Mouse (Mus musculus) heart, embryonic 11.5 days (tissue): Measurements from ENCODE around the gene Bloc1s5. TPM values are rescaled to one million over a fixed set of nuclear protein-coding genes. Genes with fewer than 3 reads are reported as not detected.
"Not testable (repeated sequence)": the region's sequence is repeated elsewhere in the genome, so short reads cannot be mapped to it uniquely, and the experiment has no call there.

Source experiments
- ATAC-seq: fragments of 200-750 bp; cut with Nextera tagmentation; replicated peaks from 2 replicates; pipeline ENCODE4 v1.8.0; 2017; ENCODE audit warnings: moderate library complexity; ENCODE audit not compliant: insufficient number of reproducible peaks, low FRiP score, low TSS enrichment
- H3K27ac ChIP-seq: fragments of 300-500 bp; sonication (generic); 2 replicates; pipeline ENCODE4 v1.5.1; 2014; ENCODE audit warnings: mild to moderate bottlenecking, low read depth, low read length
- H3K27me3 ChIP-seq: fragments of 300-500 bp; sonication (generic); 2 replicates; pipeline ENCODE4 v1.6.1; 2014; ENCODE audit warnings: mild to moderate bottlenecking, low read length, mixed read lengths; ENCODE audit not compliant: control insufficient read depth, insufficient read depth
- H3K36me3 ChIP-seq: fragments of 300-500 bp; sonication (generic); 2 replicates; pipeline ENCODE4 v1.6.1; 2014; ENCODE audit warnings: mild to moderate bottlenecking, low read length, moderate library complexity, mixed read lengths; ENCODE audit not compliant: control insufficient read depth, insufficient read depth
- H3K4me1 ChIP-seq: fragments of 300-500 bp; sonication (generic); 2 replicates; pipeline ENCODE4 v1.6.1; 2014; ENCODE audit warnings: low read length; ENCODE audit not compliant: control insufficient read depth, insufficient read depth
- H3K4me2 ChIP-seq: fragments of 300-500 bp; sonication (generic); 2 replicates; pipeline ENCODE4 v1.6.1; 2014; ENCODE audit warnings: mild to moderate bottlenecking, moderate library complexity
- H3K4me3 ChIP-seq: fragments of 300-500 bp; sonication (generic); 2 replicates; pipeline ENCODE4 v1.5.1; 2014; ENCODE audit warnings: low read depth, low read length
- H3K9ac ChIP-seq: fragments of 300-500 bp; sonication (generic); 2 replicates; pipeline ENCODE4 v1.6.1; 2014; ENCODE audit warnings: mild to moderate bottlenecking, low read depth, low read length, moderate library complexity
- H3K9me3 ChIP-seq: fragments of 300-500 bp; sonication (generic); replicated peaks from 2 replicates; pipeline ENCODE4 v1.6.1; 2016; ENCODE audit warnings: low read length; ENCODE audit not compliant: control insufficient read depth
- WGBS: fragments of 180-500 bp; shearing (Covaris S2); extraction: QIAGEN DNeasy Blood & Tissue Kit; methylation state at CpG from one replicate; pipeline ENCODE4 v1.1.7; 2014; ENCODE audit not compliant: insufficient replicate concordance; 5-methylcytosine and 5-hydroxymethylcytosine counted together
- polyA plus RNA-seq: library from polyadenylated mRNA; unstranded; fragments of >200 nt; fragmentation: Nextera tagmentation; extraction: Ambion mirVana; gene quantifications from 2 replicates; pipeline ENCODE4 v1.2.1, GENCODE M21; 2014

Gene Bloc1s5
- 17.9 and 18.9 TPM in 2 replicates for polyA plus RNA-seq

DNA sequence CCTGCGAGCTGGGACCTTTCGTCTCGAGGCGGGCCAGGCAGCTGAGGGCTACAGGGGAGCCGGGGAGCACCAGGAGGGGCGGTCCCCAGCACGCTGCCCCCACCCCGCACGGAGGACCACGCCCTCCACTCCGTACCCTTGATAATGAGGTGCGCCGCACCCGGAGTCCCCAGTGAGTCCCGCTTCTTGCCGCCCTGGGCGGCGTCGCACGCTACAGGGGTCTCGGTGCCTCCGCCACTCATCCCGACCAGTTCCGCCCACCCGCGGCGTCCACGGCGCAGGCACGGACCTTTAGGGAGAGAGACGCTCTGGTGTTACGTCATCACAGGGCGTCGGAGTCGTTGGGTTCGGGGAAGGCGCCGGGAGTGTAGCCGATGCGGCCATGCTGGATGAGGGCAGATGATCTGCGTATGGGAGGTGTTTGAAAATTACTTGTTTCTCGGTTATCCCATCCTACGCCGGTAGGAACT lies at the start of gene Bloc1s5:
Gene Bloc1s5, minus strand, starts transcription at position 310 of the 470 bp plus-strand sequence.
- peak within 1 kb of the TSS; percentile 82 for H3K4me2 ChIP-seq
- peaks cover 5% of the 10 kb centered on the region; the same call in 1 of the 2 replicates for H3K4me1 ChIP-seq
- H3K27me3 ChIP-seq: no peaks in the 10 kb centered on the region
- H3K36me3 ChIP-seq: no peaks in the 10 kb centered on the region
- H3K4me3 ChIP-seq: peak within 1 kb of the TSS; percentile 82
- peak; percentile 89 for ATAC-seq
- H3K9ac ChIP-seq: peak within 1 kb of the TSS; percentile 83
- no peaks in the 10 kb centered on the region for H3K9me3 ChIP-seq
- peak within 1 kb of the TSS; percentile 54 for H3K27ac ChIP-seq
- under 1% methylated on average over 43 of the region's 44 CpGs for WGBS

DNA sequence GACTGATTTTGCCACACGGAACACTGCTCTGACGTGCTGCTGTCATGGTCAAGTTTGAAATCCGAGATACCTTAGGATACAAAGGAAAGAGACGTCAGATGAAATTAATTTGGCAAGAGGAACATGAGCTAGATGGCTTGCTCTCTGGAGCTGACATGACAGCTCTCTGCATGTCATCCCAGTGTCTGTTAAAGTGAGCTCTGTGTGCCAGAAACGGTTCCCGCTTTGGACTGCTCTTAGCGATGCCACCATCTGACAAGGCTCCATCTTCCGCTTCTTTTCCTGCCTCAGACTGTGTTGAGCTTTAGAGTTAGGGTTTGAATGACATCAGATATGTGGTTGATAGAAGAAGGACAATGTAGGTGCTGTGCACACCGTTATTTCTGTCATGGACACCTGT lies 37.4 kb upstream of the Bloc1s5 start:
- Histone ChIP-seq H3K4me2 (no peak overlapping the region), H3K27me3 (no peaks in the 10 kb centered on the region), H3K9me3 (no peaks in the 10 kb centered on the region), H3K4me1 (no peaks in the 10 kb centered on the region), H3K27ac (no peak overlapping the region), H3K36me3 (no peaks in the 10 kb centered on the region), H3K9ac (no peak overlapping the region), H3K4me3 (no peak overlapping the region)
- ATAC-seq: no peak
- 79% methylated on average over 9 of the region's 9 CpGs for WGBS

DNA sequence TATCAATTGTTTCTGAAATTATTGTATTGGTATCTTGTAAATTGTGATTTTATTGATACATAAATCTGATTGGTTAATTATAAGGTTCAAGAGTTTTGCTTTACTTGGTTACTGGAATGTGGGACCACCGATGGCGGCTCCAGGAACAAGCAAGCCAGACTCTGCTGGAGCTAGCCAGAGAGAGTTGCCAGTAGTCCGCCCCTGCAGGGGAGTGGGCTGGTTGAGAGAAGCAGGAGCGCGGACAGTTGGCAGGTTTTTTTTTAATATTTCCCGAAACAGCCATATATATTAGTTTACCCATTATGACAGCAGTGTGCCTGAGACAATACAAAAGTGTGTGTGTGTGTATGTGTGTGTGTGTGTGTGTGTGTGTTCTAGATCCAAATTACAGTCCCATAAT lies 36.5 kb upstream of the Bloc1s5 start:
- not testable (repeated sequence) for H3K27me3 ChIP-seq, H3K36me3 ChIP-seq, ATAC-seq, H3K9ac ChIP-seq, H3K4me1 ChIP-seq, H3K4me2 ChIP-seq, H3K4me3 ChIP-seq, H3K27ac ChIP-seq, H3K9me3 ChIP-seq
- 88% methylated on average over 6 of the region's 6 CpGs for WGBS

DNA sequence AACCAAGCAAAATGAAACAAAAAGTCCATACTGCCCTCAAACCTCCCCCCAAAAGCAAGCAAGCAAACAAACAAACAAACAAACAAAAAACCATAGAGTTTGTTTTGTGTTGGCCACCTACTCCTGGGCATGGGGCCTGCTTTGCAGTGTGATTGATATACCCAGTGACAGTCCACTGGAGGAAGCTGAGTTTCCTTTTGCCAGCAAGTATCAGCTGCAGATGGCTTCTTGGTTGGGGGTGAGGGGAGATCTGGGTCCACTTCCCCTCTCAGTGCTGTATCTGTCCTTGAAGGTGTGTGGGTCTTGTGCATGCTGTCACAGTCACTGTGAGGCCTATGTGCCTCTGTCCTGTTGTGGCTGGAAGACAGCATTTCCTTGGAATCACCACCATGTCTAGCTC lies 35.1 kb upstream of the Bloc1s5 start:
- ATAC-seq: no peak
- no peaks in the 10 kb centered on the region for H3K4me1 ChIP-seq
- H3K36me3 ChIP-seq: no peaks in the 10 kb centered on the region
- no peaks in the 10 kb centered on the region for H3K9me3 ChIP-seq
- no peak overlapping the region for H3K4me3 ChIP-seq
- no peaks in the 10 kb centered on the region for H3K27me3 ChIP-seq
- no peak overlapping the region for H3K9ac ChIP-seq
- no peak overlapping the region for H3K4me2 ChIP-seq
- H3K27ac ChIP-seq: no peak overlapping the region

DNA sequence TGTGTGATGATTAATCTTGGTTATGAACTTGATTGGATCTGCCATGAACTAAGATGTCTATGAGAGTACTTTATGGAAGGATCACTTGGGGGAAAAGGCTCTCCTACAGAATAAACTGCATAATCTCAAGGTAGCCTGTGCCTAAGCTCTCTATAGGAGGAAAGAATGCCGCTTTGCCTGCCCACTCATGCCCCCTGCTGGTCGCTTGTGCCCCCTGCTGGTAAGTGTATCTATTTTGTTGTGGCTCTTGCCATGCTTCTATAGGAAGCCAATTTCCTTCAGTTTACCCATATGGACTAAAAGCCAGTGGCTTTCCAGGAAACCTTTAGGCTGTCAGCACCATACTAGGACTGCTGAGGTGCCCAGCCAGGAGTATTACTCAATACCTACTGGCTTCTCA lies 33.6 kb upstream of the Bloc1s5 start:
- ATAC-seq: no peak
- H3K9ac ChIP-seq: no peak overlapping the region
- H3K4me3 ChIP-seq: no peak overlapping the region
- no peaks in the 10 kb centered on the region for H3K27me3 ChIP-seq
- H3K9me3 ChIP-seq: no peaks in the 10 kb centered on the region
- H3K4me1 ChIP-seq: no peaks in the 10 kb centered on the region
- 23% methylated on average over 2 of the region's 2 CpGs for WGBS
- no peaks in the 10 kb centered on the region for H3K36me3 ChIP-seq
- H3K4me2 ChIP-seq: no peak overlapping the region
- H3K27ac ChIP-seq: no peak overlapping the region

GRCm38 (mm10) chr13:38664753-38665152 lies 29.8 kb upstream of the Bloc1s5 start:
- ATAC-seq: no peak
- H3K9ac ChIP-seq: no peak overlapping the region
- no peaks in the 10 kb centered on the region for H3K27me3 ChIP-seq
- no peak overlapping the region for H3K4me2 ChIP-seq
- no peaks in the 10 kb centered on the region for H3K4me1 ChIP-seq
- H3K4me3 ChIP-seq: no peak overlapping the region
- 44% methylated on average over 1 of the region's 1 CpGs for WGBS
- 0 out of 2 replicates have a peak, but pooled peaks cover 4% of the 10 kb centered on the region for H3K9me3 ChIP-seq
- H3K36me3 ChIP-seq: no peaks in the 10 kb centered on the region
- no peak overlapping the region for H3K27ac ChIP-seq

GRCm38 (mm10) chr13:38659524-38660136 lies 24.7 kb upstream of the Bloc1s5 start:
- 0 out of 2 replicates have a peak, but pooled peaks cover 4% of the 10 kb centered on the region for H3K9me3 ChIP-seq
- peaks cover 8% of the 10 kb centered on the region; the same call in 1 of the 2 replicates for H3K4me1 ChIP-seq
- no peak overlapping the region for H3K9ac ChIP-seq
- peaks cover 9% of the 10 kb centered on the region for H3K36me3 ChIP-seq
- H3K4me3 ChIP-seq: no peak overlapping the region
- no peaks in the 10 kb centered on the region for H3K27me3 ChIP-seq
- ATAC-seq: no peak
- no peak overlapping the region for H3K27ac ChIP-seq
- H3K4me2 ChIP-seq: no peak overlapping the region; the same call in 1 of the 2 replicates
- 81% methylated on average over 12 of the region's 12 CpGs for WGBS

DNA sequence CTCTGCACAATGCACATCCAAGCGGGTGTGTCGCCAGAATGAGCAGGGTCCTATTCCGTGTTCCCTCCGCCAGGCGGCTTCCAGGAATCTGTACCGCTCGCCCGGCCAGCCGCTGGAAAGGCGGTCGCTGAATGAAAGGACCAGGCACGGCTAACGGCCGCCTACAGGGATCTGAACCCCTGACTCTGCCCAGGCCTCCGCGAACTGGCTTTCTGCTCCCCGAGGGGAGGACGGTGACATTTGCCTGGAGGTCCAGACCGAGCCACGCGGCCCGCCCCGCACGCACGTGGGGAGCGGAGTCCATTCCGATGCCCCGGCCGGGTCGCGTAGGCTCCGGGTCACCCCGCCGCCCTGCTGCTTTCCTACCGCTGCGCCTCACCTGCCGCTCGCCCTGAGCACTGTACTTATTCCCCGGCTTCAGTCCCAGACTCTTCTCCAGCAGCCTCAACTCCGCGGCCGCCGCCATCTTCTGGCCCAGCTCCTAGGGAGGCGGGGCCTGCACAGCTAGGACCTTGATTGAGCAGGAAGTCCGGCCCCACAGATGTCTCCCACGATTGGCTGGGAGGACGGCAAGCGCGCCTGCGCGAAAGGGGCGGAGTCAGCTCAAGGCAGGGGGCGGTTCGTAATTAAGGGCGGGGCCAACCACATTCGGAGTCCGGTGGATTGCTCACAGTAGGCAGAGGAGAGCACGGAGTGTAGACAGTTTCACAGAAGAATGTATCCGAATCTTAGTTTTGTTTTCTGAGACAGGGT lies 23.8 kb upstream of the Bloc1s5 start, which contains the start of gene Eef1e1:
Gene Eef1e1, minus strand, starts transcription at position 531 of the 753 bp plus-strand sequence.
- Histone ChIP-seq H3K9me3 (0 out of 2 replicates have a peak, but pooled peaks cover 4% of the 10 kb centered on the region), H3K9ac (peak within 1 kb of the TSS; percentile 95), H3K27me3 (no peaks in the 10 kb centered on the region), H3K36me3 (peaks cover 15% of the 10 kb centered on the region), H3K4me3 (peak within 1 kb of the TSS; percentile 99), H3K4me2 (peak within 1 kb of the TSS; percentile 74), H3K27ac (peak within 1 kb of the TSS; percentile 74), H3K4me1 (peaks cover 8% of the 10 kb centered on the region; the same call in 1 of the 2 replicates)
- WGBS: under 1% methylated on average over 53 of the region's 59 CpGs
- peak; percentile 97 for ATAC-seq
